In genomic region chr7:98354160-98354920, GRCm38 (mm10) we compare ENCODE assay signal across 11 mouse cellular contexts. TPM values are rescaled to one million over a fixed set of nuclear protein-coding genes. Genes with fewer than 3 reads are reported as not detected.
A peak's percentile ranks its signal among the peaks of the same experiment; 100 is the strongest.
DNase-seq lines count a peak whose midpoint lies in the region; ATAC-seq and TF ChIP-seq lines count a peak whose summit lies in the region.
"Had no signal": no experiment of that assay in that cellular context is flagged by ENCODE, and none has a peak within 500 bp of the region (broad histone marks: within the 10 kb centered on the region; RNA-seq: fewer than 3 reads in every experiment).

No protein-coding gene starts in this region.

- peaks cover 12% of the 10 kb centered on the region; the same call in 1 of the 2 replicates for H3K36me3 ChIP-seq in heart, embryonic 11.5 days (ENCODE audit: control insufficient read depth, insufficient read depth, low read length)
- H3K36me3 ChIP-seq in ES-E14 (ENCODE audit: control insufficient read depth, insufficient read depth, low read length, poor library complexity, severe bottlenecking) = peaks cover 23% of the 10 kb centered on the region
- H3K36me3 ChIP-seq in forebrain, embryonic 16.5 days (ENCODE audit: control insufficient read depth, insufficient read depth) = peaks cover 14% of the 10 kb centered on the region; the same call in 1 of the 2 replicates
- H3K36me3 ChIP-seq in liver, embryonic 11.5 days (ENCODE audit: control insufficient read depth, insufficient read depth, low read length) = no peaks in the 10 kb centered on the region

- no peak overlapping the region for H3K27ac ChIP-seq in heart, embryonic 11.5 days (ENCODE audit: low read depth, low read length)
- no peak overlapping the region for H3K27ac ChIP-seq in ES-E14 (ENCODE audit: insufficient read depth, low read depth, low read length, poor library complexity, severe bottlenecking)
- no peak overlapping the region for H3K27ac ChIP-seq in forebrain, embryonic 16.5 days (ENCODE audit: low read length)
- no peak overlapping the region for H3K27ac ChIP-seq in liver, embryonic 11.5 days (ENCODE audit: low read depth, low read length)

- no peak for ATAC-seq in heart, embryonic 11.5 days (replicated peaks; ENCODE audit: insufficient number of reproducible peaks, low FRiP score, low TSS enrichment)
- ATAC-seq in forebrain, embryonic 16.5 days = 0 out of 2 replicates have a peak, but pooled peaks have one; percentile 14
- 0 out of 2 replicates have a peak, but pooled peaks have one; percentile 11 for ATAC-seq in liver, embryonic 11.5 days (replicated peaks; ENCODE audit: low FRiP score)
- ATAC-seq in granulocyte monocyte progenitor cell, adult 5-6 weeks (replicated peaks; ENCODE audit: poor library complexity, severe bottlenecking) = no peak
- ATAC-seq: CD4-positive, CD25-positive, alpha-beta regulatory T cell, adult 4 months had no signal

- H3K27me3 ChIP-seq in heart, embryonic 11.5 days (ENCODE audit: control insufficient read depth, insufficient read depth, low read length) = no peaks in the 10 kb centered on the region
- no peaks in the 10 kb centered on the region for H3K27me3 ChIP-seq in forebrain, embryonic 16.5 days (replicated peaks; ENCODE audit: control insufficient read depth, insufficient read depth, low read length)
- H3K27me3 ChIP-seq in liver, embryonic 11.5 days (replicated peaks; ENCODE audit: control insufficient read depth, insufficient read depth, low read length) = peaks cover 18% of the 10 kb centered on the region

- no peak overlapping the region for H3K4me3 ChIP-seq in heart, embryonic 11.5 days (ENCODE audit: low read depth, low read length)
- H3K4me3 ChIP-seq in ES-E14 (ENCODE audit: insufficient read depth in 1 of 2, low read depth in 1 of 2, low read length in 2 of 2, poor library complexity in 1 of 2, severe bottlenecking in 1 of 2) = no peak overlapping the region
- H3K4me3 ChIP-seq in forebrain, embryonic 16.5 days (replicated peaks; ENCODE audit: low read length) = no peak overlapping the region
- no peak overlapping the region for H3K4me3 ChIP-seq in liver, embryonic 11.5 days (ENCODE audit: low read depth, low read length)

- DNase-seq in heart, adult 11 months = no peak
- no peak for DNase-seq in ES-E14 (ENCODE audit: low read depth, low spot score)
- DNase-seq in liver, embryonic 11.5 days (ENCODE audit: low spot score) = no peak
- DNase-seq in layer of hippocampus, postnatal 10 days (ENCODE audit: low spot score in 2 of 2) = no peak
- DNase-seq in urinary bladder, postnatal 25 days (ENCODE audit: low spot score) = no peak
- DNase-seq: cerebellum, adult 11 months; heart, postnatal 14 days had no signal

- in situ Hi-C loops in ES-E14 (cut with MboI; ENCODE audit: low sequenced_read_pairs in 2 of 2, unreplicated experiment in 2 of 2) = no loop called here

- H3K9ac ChIP-seq in heart, embryonic 11.5 days (ENCODE audit: low read depth, low read length) = 0 out of 2 replicates have a peak overlapping the region, but pooled peaks have one; percentile 12
- 0 out of 2 replicates have a peak overlapping the region, but pooled peaks have one; percentile 14 for H3K9ac ChIP-seq in ES-E14 (ENCODE audit: insufficient read depth, low read depth, low read length, poor library complexity, severe bottlenecking)
- no peak overlapping the region for H3K9ac ChIP-seq in forebrain, embryonic 16.5 days (replicated peaks; ENCODE audit: low read depth, low read length)
- H3K9ac ChIP-seq in liver, embryonic 11.5 days (ENCODE audit: low read depth, low read length) = no peak overlapping the region

- no peaks in the 10 kb centered on the region for H3K9me3 ChIP-seq in heart, embryonic 11.5 days (replicated peaks; ENCODE audit: control insufficient read depth, low read length)
- H3K9me3 ChIP-seq in ES-E14 (ENCODE audit: control insufficient read depth, insufficient read depth, low read depth, low read length) = no peaks in the 10 kb centered on the region
- H3K9me3 ChIP-seq in forebrain, embryonic 16.5 days (ENCODE audit: control insufficient read depth, low read length) = no peaks in the 10 kb centered on the region
- H3K9me3 ChIP-seq in liver, embryonic 11.5 days (ENCODE audit: control insufficient read depth, low read length) = no peaks in the 10 kb centered on the region

- no peak overlapping the region for H3K4me2 ChIP-seq in heart, embryonic 11.5 days
- H3K4me2 ChIP-seq in forebrain, embryonic 16.5 days (ENCODE audit: low read length) = no peak overlapping the region
- H3K4me2 ChIP-seq in liver, embryonic 11.5 days = no peak overlapping the region

- WGBS in heart, embryonic 11.5 days (ENCODE audit: insufficient replicate concordance) = 41% methylated on average over 12 of the region's 12 CpGs
- 22% methylated on average over 12 of the region's 12 CpGs for WGBS in forebrain, embryonic 16.5 days
- 41% methylated on average over 12 of the region's 12 CpGs for WGBS in liver, embryonic 11.5 days

- H3K4me1 ChIP-seq in heart, embryonic 11.5 days (ENCODE audit: control insufficient read depth, insufficient read depth, low read length) = peaks cover 27% of the 10 kb centered on the region
- peaks cover 0 to 7% of the 10 kb centered on the region in 2 experiments; a peak in 1 of 4 replicates for H3K4me1 ChIP-seq in ES-E14 (ENCODE audit: control insufficient read depth in 2 of 2, insufficient read depth in 2 of 2, low read length in 2 of 2, poor library complexity in 1 of 2)
- peaks cover 35% of the 10 kb centered on the region for H3K4me1 ChIP-seq in forebrain, embryonic 16.5 days (replicated peaks; ENCODE audit: control insufficient read depth, insufficient read depth, low read length)
- H3K4me1 ChIP-seq in liver, embryonic 11.5 days (replicated peaks; ENCODE audit: control insufficient read depth, insufficient read depth, low read length) = peaks cover 13% of the 10 kb centered on the region

TF ChIP-seq in ES-E14, 5 proteins besides CTCF, POLR2A, EP300 and RAD21:
- TF ChIP-seq MAFK (IDR thresholded peaks at IDR 0.05; ENCODE audit: insufficient read depth, low read depth, low read length) (no peak), HCFC1 (IDR thresholded peaks at IDR 0.05; ENCODE audit: borderline replicate concordance, insufficient read depth, low read length) (no peak), ZC3H11A (IDR thresholded peaks at IDR 0.05; ENCODE audit: borderline replicate concordance, low read depth, low read length) (no peak), CHD2 (IDR thresholded peaks at IDR 0.05; ENCODE audit: low read depth, low read length) (no peak), ZNF384 (IDR thresholded peaks at IDR 0.05; ENCODE audit: low read depth, low read length) (no peak)

RNA-seq across cellular contexts. Expression of gene Tsku, which starts 6.8 kb away (rescaled TPM):
- polyA plus RNA-seq in heart, embryonic 11.5 days (2014; fragmentation: Nextera tagmentation; extraction: Ambion mirVana) = 6.4 and 6.8 TPM in 2 replicates
- total RNA-seq in ES-E14 (2012; rRNA removed) = 17.8 and 23.9 TPM in 2 replicates
- polyA plus RNA-seq in forebrain, embryonic 16.5 days (2015; fragmentation: Nextera tagmentation; extraction: Ambion mirVana) = 7.9 and 8.0 TPM in 2 replicates
- polyA plus RNA-seq in liver, embryonic 11.5 days (2014; fragmentation: Nextera tagmentation; extraction: Ambion mirVana) = 4.3 and 4.8 TPM in 2 replicates
- total RNA-seq in layer of hippocampus, postnatal 10 days (2021) = 1 to 10 TPM; 6.3 to 7.1 TPM
- total RNA-seq in granulocyte monocyte progenitor cell, adult 5-6 weeks (2014; fragmentation: Nextera tagmentation) = 0.43 TPM in 1 of 2 replicates, not detected in the other
- not detected in 2 replicates for total RNA-seq in granulocyte monocyte progenitor cell, adult 5-6 weeks (2017)
- polyA plus RNA-seq: CD4-positive, CD25-positive, alpha-beta regulatory T cell, adult 4 months had no signal

RNA-seq across cellular contexts. Expression of gene Acer3, which starts 33.3 kb away (rescaled TPM):
- polyA plus RNA-seq in heart, embryonic 11.5 days (2014; fragmentation: Nextera tagmentation; extraction: Ambion mirVana) = 23.8 and 26.0 TPM in 2 replicates
- 25.3 and 26.2 TPM in 2 replicates for total RNA-seq in ES-E14 (2012; rRNA removed)
- polyA plus RNA-seq in forebrain, embryonic 16.5 days (2015; fragmentation: Nextera tagmentation; extraction: Ambion mirVana) = 8.5 and 9.1 TPM in 2 replicates
- 35.2 and 35.8 TPM in 2 replicates for polyA plus RNA-seq in liver, embryonic 11.5 days (2014; fragmentation: Nextera tagmentation; extraction: Ambion mirVana)
- 10 to 100 TPM; 14.7 to 17.8 TPM for total RNA-seq in layer of hippocampus, postnatal 10 days (2021)
- 42.7 and 49.6 TPM in 2 replicates for total RNA-seq in granulocyte monocyte progenitor cell, adult 5-6 weeks (2014; fragmentation: Nextera tagmentation)
- 42.1 and 48.8 TPM in 2 replicates for total RNA-seq in granulocyte monocyte progenitor cell, adult 5-6 weeks (2017)

Comparison
In these comparisons a context has a peak if more than half of its experiments do, and no peak if none do; other contexts are left out.
1. ATAC-seq: peak in forebrain, embryonic 16.5 days (single experiment) and liver, embryonic 11.5 days (single experiment); none in heart, embryonic 11.5 days (single experiment) and granulocyte monocyte progenitor cell, adult 5-6 weeks (single experiment).
2. H3K9ac ChIP-seq: peak in heart, embryonic 11.5 days (single experiment) and ES-E14 (single experiment); none in forebrain, embryonic 16.5 days (single experiment) and liver, embryonic 11.5 days (single experiment).
3. RNA of gene Tsku, which starts 6.8 kb away (total RNA-seq): 17.8 to 23.9 TPM in ES-E14 and 6.3 to 7.1 TPM in layer of hippocampus, postnatal 10 days; 0.43 TPM in granulocyte monocyte progenitor cell, adult 5-6 weeks; every median in the first group is over 4 times any median in the second.